Mouse (Mus musculus) G1E (cell line): Measurements from ENCODE around the gene Cnot2. TPM values are rescaled to one million over a fixed set of nuclear protein-coding genes. Genes with fewer than 3 reads are reported as not detected.

ENCODE experiments used
- ATAC-seq: 2 replicates; pipeline ENCODE4 v1.8.0; 2016; ENCODE audit warnings: mild to moderate bottlenecking; ENCODE audit not compliant: insufficient number of reproducible peaks, poor library complexity, low FRiP score, severe bottlenecking; ENCODE audit errors: extremely low read depth
- DNase-seq: peaks from one replicate; pipeline ENCODE4 v3.0.0; 2012; ENCODE audit warnings: low spot score
- H3K27me3 ChIP-seq: 2 replicates; pipeline ENCODE4 v1.6.1; 2012; ENCODE audit warnings: mild to moderate bottlenecking, low read length, inconsistent platforms; ENCODE audit not compliant: insufficient read depth
- H3K36me3 ChIP-seq: replicated peaks from 2 replicates; pipeline ENCODE3; 2012; ENCODE audit warnings: mild to moderate bottlenecking, inconsistent platforms
- H3K4me1 ChIP-seq: 2 replicates; pipeline ENCODE4 v1.6.1; 2012; ENCODE audit warnings: low read depth, low read length, inconsistent platforms, mixed read lengths; ENCODE audit not compliant: insufficient read depth
- H3K4me3 ChIP-seq: 2 replicates; pipeline ENCODE4 v1.5.1; 2012; ENCODE audit warnings: low read depth, mild to moderate bottlenecking, inconsistent platforms, low read length, moderate library complexity, mixed read lengths
- H3K9me3 ChIP-seq: replicated peaks from 2 replicates; pipeline ENCODE4 v1.6.1; 2012; ENCODE audit warnings: inconsistent platforms
- CTCF ChIP-seq: IDR thresholded peaks from 2 replicates; pipeline ENCODE4 v1.5.1; 2012; ENCODE audit warnings: low read depth, low read length, inconsistent platforms, mixed read lengths
- GATA1 ChIP-seq: IDR thresholded peaks from 2 replicates; pipeline ENCODE4 v1.6.1; 2012; ENCODE audit warnings: borderline replicate concordance, low read length, inconsistent platforms, mixed read lengths
- GATA2 ChIP-seq: IDR thresholded peaks from 2 replicates; pipeline ENCODE4 v1.6.1; 2012; ENCODE audit warnings: low read depth, low read length, inconsistent platforms, borderline replicate concordance
- POLR2AphosphoS5 ChIP-seq: IDR thresholded peaks from 2 replicates; pipeline ENCODE4 v1.6.1; 2012; ENCODE audit warnings: low read depth, low read length, inconsistent platforms; ENCODE audit not compliant: insufficient replicate concordance
- TAL1 ChIP-seq: conservative IDR thresholded peaks from 2 replicates; pipeline ENCODE4 v1.6.1; 2012; ENCODE audit warnings: low read depth, low read length, inconsistent platforms, mixed read lengths
- polyA plus RNA-seq: library from polyadenylated mRNA; stranded (reverse); fragments of >175 nt; gene quantifications from 2 replicates; pipeline ENCODE4 v1.2.3, GENCODE M21; 2012
- total RNA-seq, 2 experiments: library from RNA; stranded (forward) in 1 of 2; stranded (reverse) in 1 of 2; fragments of 200-1000 nt in 1 of 2; fragments of >200 nt in 1 of 2; fragmentation: Nextera tagmentation in 1 of 2; gene quantifications; 2 replicates each; pipeline ENCODE4 v1.2.3; 2014 to 2017

Gene Cnot2
- total and polyA plus RNA-seq, 3 experiments, result 6.7 to 178 (median 136) TPM

GRCm38 (mm10) chr10:116562731-116563480 is 18.4 kb downstream of the Cnot2 start:
- H3K4me1 ChIP-seq, result peaks cover 18% of the 10 kb centered on the region; the same call in 1 of the 2 replicates
- no peak for ATAC-seq
- no peak for TF ChIP-seq GATA2
- no peak for TF ChIP-seq GATA1
- no peak for TF ChIP-seq TAL1
- TF ChIP-seq POLR2AphosphoS5, result no peak
- no peak for TF ChIP-seq CTCF
- no peak for DNase-seq
- 0 out of 2 replicates have a peak, but pooled peaks cover 1% of the 10 kb centered on the region for H3K9me3 ChIP-seq
- H3K27me3 ChIP-seq, result no peaks in the 10 kb centered on the region
- H3K36me3 ChIP-seq, result peaks cover 15% of the 10 kb centered on the region
- H3K4me3 ChIP-seq, result no peak overlapping the region

- H3K27me3 ChIP-seq, result no peaks in the 10 kb centered on the region
- no peak overlapping the region for H3K4me3 ChIP-seq
- no peak for ATAC-seq
- peaks cover 17% of the 10 kb centered on the region; the same call in 1 of the 2 replicates for H3K4me1 ChIP-seq
- peaks cover 21% of the 10 kb centered on the region for H3K36me3 ChIP-seq
- TF ChIP-seq GATA1 (no peak), GATA2 (no peak), TAL1 (no peak), POLR2AphosphoS5 (no peak), CTCF (no peak)
- DNase-seq, result no peak
- H3K9me3 ChIP-seq, result 0 out of 2 replicates have a peak, but pooled peaks cover 2% of the 10 kb centered on the region
These were observed 19.1 kb downstream of the Cnot2 start for GRCm38 (mm10) chr10:116562210-116562609.

- Histone ChIP-seq H3K36me3 (peaks cover 21% of the 10 kb centered on the region), H3K4me1 (peaks cover 19% of the 10 kb centered on the region), H3K27me3 (no peaks in the 10 kb centered on the region), H3K9me3 (0 out of 2 replicates have a peak, but pooled peaks cover 2% of the 10 kb centered on the region), H3K4me3 (no peak overlapping the region)
- DNase-seq, result no peak
- ATAC-seq, result no peak
- no peak for TF ChIP-seq CTCF
- TF ChIP-seq GATA1, result no peak
- TF ChIP-seq POLR2AphosphoS5, result no peak
- TF ChIP-seq TAL1, result no peak
- TF ChIP-seq GATA2, result no peak
These were observed 22.1 kb downstream of the Cnot2 start for GRCm38 (mm10) chr10:116559171-116559570.

- H3K27me3 ChIP-seq, result no peaks in the 10 kb centered on the region
- H3K4me3 ChIP-seq, result no peak overlapping the region
- peaks cover 20% of the 10 kb centered on the region for H3K4me1 ChIP-seq
- H3K36me3 ChIP-seq, result peaks cover 20% of the 10 kb centered on the region
- no peak for ATAC-seq
- TF ChIP-seq CTCF (no peak), GATA2 (no peak), TAL1 (no peak), GATA1 (no peak), POLR2AphosphoS5 (no peak)
- no peak for DNase-seq
- 0 out of 2 replicates have a peak, but pooled peaks cover 2% of the 10 kb centered on the region for H3K9me3 ChIP-seq
These were observed 24.1 kb downstream of the Cnot2 start for GRCm38 (mm10) chr10:116557166-116557565.

GRCm38 (mm10) chr10:116554434-116554833 is 26.9 kb downstream of the Cnot2 start:
- DNase-seq (no peak), ATAC-seq (no peak)
- H3K4me1 ChIP-seq, result peaks cover 20% of the 10 kb centered on the region
- peaks cover 23% of the 10 kb centered on the region for H3K36me3 ChIP-seq
- 0 out of 2 replicates have a peak, but pooled peaks cover 2% of the 10 kb centered on the region for H3K9me3 ChIP-seq
- H3K4me3 ChIP-seq, result no peak overlapping the region
- no peaks in the 10 kb centered on the region for H3K27me3 ChIP-seq
- TF ChIP-seq POLR2AphosphoS5, result no peak
- TF ChIP-seq CTCF, result peak; percentile 20; the same call in 1 of the 2 replicates
- no peak for TF ChIP-seq GATA2
- no peak for TF ChIP-seq GATA1
- TF ChIP-seq TAL1, result no peak

- Histone ChIP-seq H3K4me3 (no peak overlapping the region), H3K9me3 (no peaks in the 10 kb centered on the region), H3K4me1 (peaks cover 23% of the 10 kb centered on the region), H3K27me3 (no peaks in the 10 kb centered on the region), H3K36me3 (peaks cover 29% of the 10 kb centered on the region)
- DNase-seq (no peak), ATAC-seq (no peak)
- TF ChIP-seq CTCF (no peak), GATA1 (no peak), POLR2AphosphoS5 (no peak), TAL1 (no peak), GATA2 (no peak)
These were observed 33.4 kb downstream of the Cnot2 start for GRCm38 (mm10) chr10:116547958-116548357.
